Mouse (Mus musculus): Measurements from ENCODE around the gene Hrk.

- no peak for TF ChIP-seq CTCF (IDR thresholded peaks at IDR 0.05; ENCODE audit: borderline replicate concordance, extremely low read depth, insufficient read depth, insufficient read length)
- no peak for TF ChIP-seq POLR2A (IDR thresholded peaks at IDR 0.05; ENCODE audit: borderline replicate concordance, extremely low read depth, insufficient read depth, insufficient read length, poor library complexity, severe bottlenecking)
Measured at GRCm38 (mm10) chr5:118171665-118172064, 7.2 kb downstream of the Hrk start.

Measured in brain, embryonic 14.5 days (tissue).